13 mouse cellular contexts compared by ENCODE assay signal in genomic region chr5:114581486-114581885, GRCm38 (mm10). TPM values are rescaled to one million over a fixed set of nuclear protein-coding genes. Genes with fewer than 3 reads are reported as not detected.
A peak's percentile ranks its signal among the peaks of the same experiment; 100 is the strongest.
DNase-seq lines count a peak whose midpoint lies in the region; ATAC-seq and TF ChIP-seq lines count a peak whose summit lies in the region.
"Had no signal": no experiment of that assay in that cellular context is flagged by ENCODE, and none has a peak within 500 bp of the region (broad histone marks: within the 10 kb centered on the region; RNA-seq: fewer than 3 reads in every experiment).

No protein-coding gene starts in this region.

- TF ChIP-seq EP300 in liver, postnatal 0 days (IDR thresholded peaks at IDR 0.05; ENCODE audit: low read depth): no peak

- no peak for ATAC-seq in liver, postnatal 0 days
- peak; percentile 42; the same call in 1 of the 2 replicates for ATAC-seq in forebrain, postnatal 0 days
- no peak for ATAC-seq in hindbrain, postnatal 0 days
- ATAC-seq in intestine, embryonic 16.5 days: no peak
- ATAC-seq: intestine, embryonic 15.5 days had no signal

- no peaks in the 10 kb centered on the region for H3K9me3 ChIP-seq in liver, postnatal 0 days (ENCODE audit: low read length)
- no peaks in the 10 kb centered on the region for H3K9me3 ChIP-seq in forebrain, postnatal 0 days (ENCODE audit: low read length)
- no peaks in the 10 kb centered on the region for H3K9me3 ChIP-seq in hindbrain, postnatal 0 days (ENCODE audit: low read length)
- no peaks in the 10 kb centered on the region for H3K9me3 ChIP-seq in intestine, embryonic 16.5 days (ENCODE audit: control insufficient read depth, low read length)
- H3K9me3 ChIP-seq: embryonic facial prominence, embryonic 15.5 days; heart, embryonic 15.5 days; intestine, embryonic 15.5 days had no signal

- peaks cover 2% of the 10 kb centered on the region for H3K4me1 ChIP-seq in liver, adult 2 months (ENCODE audit: control insufficient read depth, insufficient read depth, low read length)
- H3K4me1 ChIP-seq in liver, postnatal 0 days (ENCODE audit: insufficient read depth): no peaks in the 10 kb centered on the region
- peaks cover 6% of the 10 kb centered on the region for H3K4me1 ChIP-seq in forebrain, postnatal 0 days (ENCODE audit: insufficient read depth)
- H3K4me1 ChIP-seq in hindbrain, postnatal 0 days (ENCODE audit: insufficient read depth, low read length): peaks cover 14% of the 10 kb centered on the region
- H3K4me1 ChIP-seq in intestine, embryonic 16.5 days (ENCODE audit: control insufficient read depth, insufficient read depth, low read length): peaks cover 35% of the 10 kb centered on the region
- H3K4me1 ChIP-seq: heart, embryonic 15.5 days had no signal

- H3K27ac ChIP-seq in liver, adult 2 months (replicated peaks; ENCODE audit: insufficient read depth, low read depth, low read length): no peak overlapping the region
- H3K27ac ChIP-seq in liver, postnatal 0 days (ENCODE audit: low read depth): no peak overlapping the region
- H3K27ac ChIP-seq in forebrain, postnatal 0 days (ENCODE audit: low read depth, low read length): no peak overlapping the region
- H3K27ac ChIP-seq in hindbrain, postnatal 0 days: no peak overlapping the region
- H3K27ac ChIP-seq in intestine, embryonic 16.5 days (ENCODE audit: low read length): no peak overlapping the region
- H3K27ac ChIP-seq: embryonic facial prominence, embryonic 15.5 days; heart, embryonic 15.5 days; intestine, embryonic 15.5 days had no signal

- H3K79me2 ChIP-seq in liver, adult 2 months (ENCODE audit: control insufficient read depth, insufficient read depth, low read length): peaks cover 19% of the 10 kb centered on the region; the same call in 1 of the 2 replicates

- WGBS in liver, adult 2 months: 28% methylated on average over 12 of the region's 12 CpGs
- 86% methylated on average over 12 of the region's 12 CpGs for WGBS in liver, postnatal 0 days (ENCODE audit: insufficient replicate concordance)
- WGBS in forebrain, postnatal 0 days: 20% methylated on average over 12 of the region's 12 CpGs
- WGBS in hindbrain, postnatal 0 days: 32% methylated on average over 12 of the region's 12 CpGs
- 72% methylated on average over 12 of the region's 12 CpGs for WGBS in intestine, embryonic 16.5 days

- intact Hi-C loops in left cerebral cortex, postnatal 14 days (cut with DNase I): no loop called here

- H3K36me3 ChIP-seq in liver, adult 2 months (ENCODE audit: control insufficient read depth, insufficient read depth, low read length): no peaks in the 10 kb centered on the region
- H3K36me3 ChIP-seq in liver, postnatal 0 days (replicated peaks; ENCODE audit: insufficient read depth, low read length): no peaks in the 10 kb centered on the region
- H3K36me3 ChIP-seq in forebrain, postnatal 0 days (ENCODE audit: insufficient read depth): no peaks in the 10 kb centered on the region
- no peaks in the 10 kb centered on the region for H3K36me3 ChIP-seq in hindbrain, postnatal 0 days (ENCODE audit: insufficient read depth, low read length)
- H3K36me3 ChIP-seq in intestine, embryonic 16.5 days (ENCODE audit: control insufficient read depth, insufficient read depth, low read length): no peaks in the 10 kb centered on the region
- H3K36me3 ChIP-seq: embryonic facial prominence, embryonic 15.5 days; heart, embryonic 15.5 days; intestine, embryonic 15.5 days had no signal

- no peak overlapping the region for H3K4me3 ChIP-seq in liver, adult 2 months (ENCODE audit: insufficient read depth, low read depth, low read length)
- no peak overlapping the region for H3K4me3 ChIP-seq in liver, postnatal 0 days (ENCODE audit: low read depth, low read length)
- H3K4me3 ChIP-seq in forebrain, postnatal 0 days (ENCODE audit: low read depth, low read length): no peak overlapping the region
- H3K4me3 ChIP-seq in hindbrain, postnatal 0 days (ENCODE audit: low read length): no peak overlapping the region
- no peak overlapping the region for H3K4me3 ChIP-seq in intestine, embryonic 16.5 days (ENCODE audit: low read length)
- H3K4me3 ChIP-seq: embryonic facial prominence, embryonic 15.5 days; heart, embryonic 15.5 days; intestine, embryonic 15.5 days had no signal

- DNase-seq in adrenal gland, postnatal 10 days: peak; percentile 76
- no peak for DNase-seq in adrenal gland, postnatal 4 days (ENCODE audit: low spot score in 2 of 2)
- peak; percentile 87 for DNase-seq in liver, adult 2 months (ENCODE audit: extremely low read depth, low read depth, low spot score)
- no peak for DNase-seq in liver, postnatal 0 days
- peak; percentile 56 for DNase-seq in forebrain, postnatal 0 days
- DNase-seq in hindbrain, postnatal 0 days (ENCODE audit: low spot score): peak; percentile 71
- no peak for DNase-seq in left cerebral cortex, postnatal 14 days (ENCODE audit: low spot score in 2 of 2)
- DNase-seq: liver; thymus, postnatal 25 days had no signal

- H3K4me2 ChIP-seq in liver, postnatal 0 days (ENCODE audit: low read depth, low read length): no peak overlapping the region
- H3K4me2 ChIP-seq in forebrain, postnatal 0 days (ENCODE audit: low read depth): no peak overlapping the region
- H3K4me2 ChIP-seq in hindbrain, postnatal 0 days (ENCODE audit: low read depth, low read length): peak overlapping the region; percentile 16; the same call in 1 of the 2 replicates
- H3K4me2 ChIP-seq in intestine, embryonic 16.5 days (ENCODE audit: low read depth, low read length): no peak overlapping the region
- H3K4me2 ChIP-seq: embryonic facial prominence, embryonic 15.5 days; heart, embryonic 15.5 days; intestine, embryonic 15.5 days had no signal

- TF ChIP-seq CTCF in liver, adult 2 months (IDR thresholded peaks at IDR 0.05; ENCODE audit: low read depth, low read length): no peak
- no peak for TF ChIP-seq CTCF in liver, postnatal 0 days (IDR thresholded peaks at IDR 0.05; ENCODE audit: low read depth)
- no peak for TF ChIP-seq CTCF in forebrain, postnatal 0 days (IDR thresholded peaks at IDR 0.05; ENCODE audit: low read depth)
- TF ChIP-seq CTCF in hindbrain, postnatal 0 days (IDR thresholded peaks at IDR 0.05; ENCODE audit: low read depth): no peak

- no peaks in the 10 kb centered on the region for H3K27me3 ChIP-seq in liver, adult 2 months (ENCODE audit: control insufficient read depth, insufficient read depth, low read length)
- H3K27me3 ChIP-seq in liver, postnatal 0 days (ENCODE audit: insufficient read depth, low read length): no peaks in the 10 kb centered on the region
- H3K27me3 ChIP-seq in forebrain, postnatal 0 days (ENCODE audit: insufficient read depth, low read length): peaks cover 11% of the 10 kb centered on the region
- no peaks in the 10 kb centered on the region for H3K27me3 ChIP-seq in hindbrain, postnatal 0 days (ENCODE audit: insufficient read depth, low read length)
- H3K27me3 ChIP-seq in intestine, embryonic 16.5 days (replicated peaks; ENCODE audit: control insufficient read depth, insufficient read depth, low read length): no peaks in the 10 kb centered on the region
- H3K27me3 ChIP-seq: intestine, embryonic 15.5 days had no signal

- TF ChIP-seq POLR2A in liver, adult 2 months (IDR thresholded peaks at IDR 0.05; ENCODE audit: extremely low read depth, insufficient read depth, low read length): no peak

- H3K9ac ChIP-seq in liver, adult 2 months (ENCODE audit: low read depth, low read length): no peak overlapping the region
- no peak overlapping the region for H3K9ac ChIP-seq in liver, postnatal 0 days (replicated peaks)
- H3K9ac ChIP-seq in forebrain, postnatal 0 days: no peak overlapping the region
- 0 out of 2 replicates have a peak overlapping the region, but pooled peaks have one; percentile 9 for H3K9ac ChIP-seq in hindbrain, postnatal 0 days (replicated peaks; ENCODE audit: low read length)
- no peak overlapping the region for H3K9ac ChIP-seq in intestine, embryonic 16.5 days (ENCODE audit: low read depth, low read length)
- H3K9ac ChIP-seq: embryonic facial prominence, embryonic 15.5 days; heart, embryonic 15.5 days; intestine, embryonic 15.5 days had no signal

RNA-seq across cellular contexts. Expression of gene Fam222a, which starts 13.7 kb away (rescaled TPM):
- total RNA-seq in adrenal gland, postnatal 10 days (2021): 10 to 100 TPM; 29.5 to 56.8 TPM
- 10 to 100 TPM; 33.7 to 33.9 TPM for total RNA-seq in adrenal gland, postnatal 4 days (2021)
- 0.09 and 0.60 TPM in 2 replicates for total RNA-seq in liver, adult 2 months (2014; rRNA removed)
- polyA plus RNA-seq in liver, adult 2 months (2012; rRNA removed): 1.2 and 1.4 TPM in 2 replicates
- polyA plus RNA-seq in liver, postnatal 0 days (2015; fragmentation: Nextera tagmentation; extraction: Ambion mirVana): 0.80 and 1.8 TPM in 2 replicates
- 6.2 and 8.2 TPM in 2 replicates for total RNA-seq in forebrain, postnatal 0 days (2014; rRNA removed)
- polyA plus RNA-seq in forebrain, postnatal 0 days (2015; fragmentation: Nextera tagmentation; extraction: Ambion mirVana): 2.9 and 3.4 TPM in 2 replicates
- 11.7 and 15.1 TPM in 2 replicates for total RNA-seq in hindbrain, postnatal 0 days (2014; rRNA removed)
- 2.8 and 2.9 TPM in 2 replicates for polyA plus RNA-seq in hindbrain, postnatal 0 days (2015; fragmentation: Nextera tagmentation; extraction: Ambion mirVana)
- 1 to 10 TPM; 8.1 to 9.0 TPM for total RNA-seq in left cerebral cortex, postnatal 14 days (2021)
- 3.9 and 5.8 TPM in 2 replicates for polyA plus RNA-seq in intestine, embryonic 16.5 days (2015; fragmentation: Nextera tagmentation; extraction: Ambion mirVana)

Comparison
In these comparisons a context has a peak if more than half of its experiments do, and no peak if none do; other contexts are left out.
1. DNase-seq: peak in adrenal gland, postnatal 10 days (single experiment), liver, adult 2 months (single experiment), forebrain, postnatal 0 days (single experiment) and hindbrain, postnatal 0 days (single experiment); none in adrenal gland, postnatal 4 days (0 of 2), liver, postnatal 0 days (single experiment) and left cerebral cortex, postnatal 14 days (0 of 2).